Mouse (Mus musculus) heart, embryonic 10.5 days (tissue): ENCODE data around the gene Ctdspl. TPM values are rescaled to one million over a fixed set of nuclear protein-coding genes. Genes with fewer than 3 reads are reported as not detected.
A peak's percentile ranks its signal among the peaks of the same experiment; 100 is the strongest.

Experiments used
- DNase-seq: peaks from one replicate; pipeline ENCODE4 v3.0.0-alpha.2; 2017; ENCODE audit warnings: low spot score
- H3K27ac ChIP-seq: fragments of 300-500 bp; sonication (generic); 2 replicates; pipeline ENCODE4 v1.5.1; 2016; ENCODE audit warnings: mild to moderate bottlenecking
- H3K27me3 ChIP-seq: fragments of 300-500 bp; sonication (generic); 2 replicates; pipeline ENCODE4 v1.6.1; 2016; ENCODE audit warnings: mild to moderate bottlenecking; ENCODE audit not compliant: poor library complexity, insufficient read depth, severe bottlenecking
- H3K36me3 ChIP-seq: fragments of 300-500 bp; sonication (generic); 2 replicates; pipeline ENCODE4 v1.6.1; 2016; ENCODE audit warnings: mild to moderate bottlenecking, moderate library complexity
- H3K4me1 ChIP-seq: fragments of 300-500 bp; sonication (generic); 2 replicates; pipeline ENCODE4 v1.6.1; 2016; ENCODE audit warnings: mild to moderate bottlenecking
- H3K4me3 ChIP-seq: fragments of 300-500 bp; sonication (generic); 2 replicates; pipeline ENCODE4 v1.5.1; 2016; ENCODE audit warnings: mild to moderate bottlenecking, moderate library complexity
- H3K9me3 ChIP-seq: fragments of 300-500 bp; sonication (generic); 2 replicates; pipeline ENCODE4 v1.6.1; 2016; ENCODE audit warnings: mild to moderate bottlenecking, moderate library complexity
- WGBS: fragments of 180-500 bp; shearing (Covaris S2); methylation state at CpG from one replicate; pipeline ENCODE4 v1.1.7; 2016; 5-methylcytosine and 5-hydroxymethylcytosine counted together
- polyA plus RNA-seq: library from polyadenylated mRNA; unstranded; fragments of >200 nt; fragmentation: Nextera tagmentation; extraction: Ambion mirVana; gene quantifications from 2 replicates; pipeline ENCODE4 v1.2.1, GENCODE M21; 2016

Ctdspl gene
- polyA plus RNA-seq, 1 experiment from 2014 or later = 10.2 TPM

GRCm38 (mm10) chr9:119003990-119004702 lies 77.9 kb downstream of the Ctdspl start:
- Histone ChIP-seq H3K4me3 (no peak overlapping the region), H3K9me3 (no peaks in the 10 kb centered on the region), H3K4me1 (peaks cover 63% of the 10 kb centered on the region), H3K27ac (peak overlapping the region; percentile 81), H3K27me3 (no peaks in the 10 kb centered on the region), H3K36me3 (0 out of 2 replicates have a peak, but pooled peaks cover 5% of the 10 kb centered on the region)
- 67% methylated on average over 23 of the region's 23 CpGs for WGBS
- DNase-seq = no peak

- H3K36me3 ChIP-seq = 0 out of 2 replicates have a peak, but pooled peaks cover 5% of the 10 kb centered on the region
- H3K27me3 ChIP-seq = no peaks in the 10 kb centered on the region
- H3K9me3 ChIP-seq = no peaks in the 10 kb centered on the region
- H3K27ac ChIP-seq = peak overlapping the region; percentile 72
- WGBS = 82% methylated on average over 16 of the region's 16 CpGs
- DNase-seq = no peak
- H3K4me3 ChIP-seq = no peak overlapping the region
- H3K4me1 ChIP-seq = peaks cover 66% of the 10 kb centered on the region
Measured at GRCm38 (mm10) chr9:119004703-119005076, 78.4 kb downstream of the Ctdspl start.

- Histone ChIP-seq H3K27ac (no peak overlapping the region), H3K9me3 (no peaks in the 10 kb centered on the region), H3K27me3 (no peaks in the 10 kb centered on the region), H3K36me3 (0 out of 2 replicates have a peak, but pooled peaks cover 5% of the 10 kb centered on the region), H3K4me1 (peaks cover 65% of the 10 kb centered on the region), H3K4me3 (no peak overlapping the region)
- DNase-seq = no peak
- 84% methylated on average over 15 of the region's 15 CpGs for WGBS
Measured at GRCm38 (mm10) chr9:119005303-119006029, 79.2 kb downstream of the Ctdspl start.

GRCm38 (mm10) chr9:119007266-119007665 lies 81.0 kb downstream of the Ctdspl start:
- Histone ChIP-seq H3K4me3 (no peak overlapping the region), H3K36me3 (peaks cover 9% of the 10 kb centered on the region; the same call in 1 of the 2 replicates), H3K4me1 (peaks cover 47% of the 10 kb centered on the region), H3K27ac (no peak overlapping the region), H3K9me3 (no peaks in the 10 kb centered on the region), H3K27me3 (no peaks in the 10 kb centered on the region)
- DNase-seq = no peak
- 88% methylated on average over 10 of the region's 10 CpGs for WGBS

GRCm38 (mm10) chr9:119008871-119009270 lies 82.6 kb downstream of the Ctdspl start:
- DNase-seq = no peak
- Histone ChIP-seq H3K4me1 (peaks cover 31% of the 10 kb centered on the region), H3K9me3 (no peaks in the 10 kb centered on the region), H3K36me3 (peaks cover 19% of the 10 kb centered on the region), H3K27ac (no peak overlapping the region), H3K27me3 (no peaks in the 10 kb centered on the region), H3K4me3 (no peak overlapping the region)
- 54% methylated on average over 7 of the region's 7 CpGs for WGBS

- no peak for DNase-seq
- H3K9me3 ChIP-seq = no peaks in the 10 kb centered on the region
- 81% methylated on average over 13 of the region's 13 CpGs for WGBS
- 0 out of 2 replicates have a peak overlapping the region, but pooled peaks have one; percentile 11 for H3K27ac ChIP-seq
- peaks cover 32% of the 10 kb centered on the region for H3K36me3 ChIP-seq
- no peak overlapping the region for H3K4me3 ChIP-seq
- no peaks in the 10 kb centered on the region for H3K27me3 ChIP-seq
- peaks cover 17% of the 10 kb centered on the region for H3K4me1 ChIP-seq
Measured at GRCm38 (mm10) chr9:119010156-119010710, 84.0 kb downstream of the Ctdspl start.

GRCm38 (mm10) chr9:119016785-119017507 lies 90.7 kb downstream of the Ctdspl start:
- WGBS = 81% methylated on average over 7 of the region's 7 CpGs
- Histone ChIP-seq H3K27ac (no peak overlapping the region), H3K4me1 (0 out of 2 replicates have a peak, but pooled peaks cover 2% of the 10 kb centered on the region), H3K4me3 (no peak overlapping the region), H3K36me3 (peaks cover 45% of the 10 kb centered on the region), H3K9me3 (no peaks in the 10 kb centered on the region), H3K27me3 (no peaks in the 10 kb centered on the region)
- no peak for DNase-seq

- Histone ChIP-seq H3K27me3 (no peaks in the 10 kb centered on the region), H3K4me1 (0 out of 2 replicates have a peak, but pooled peaks cover 2% of the 10 kb centered on the region), H3K27ac (no peak overlapping the region), H3K4me3 (no peak overlapping the region), H3K9me3 (no peaks in the 10 kb centered on the region), H3K36me3 (peaks cover 19% of the 10 kb centered on the region)
- 73% methylated on average over 6 of the region's 7 CpGs for WGBS
- DNase-seq = no peak
Measured at GRCm38 (mm10) chr9:119021731-119022130, 95.5 kb downstream of the Ctdspl start.

GRCm38 (mm10) chr9:119025263-119025662 lies 99.0 kb downstream of the Ctdspl start:
- DNase-seq = no peak
- Histone ChIP-seq H3K4me3 (no peak overlapping the region), H3K4me1 (no peaks in the 10 kb centered on the region), H3K27me3 (no peaks in the 10 kb centered on the region), H3K9me3 (no peaks in the 10 kb centered on the region), H3K36me3 (peaks cover 9% of the 10 kb centered on the region; the same call in 1 of the 2 replicates), H3K27ac (no peak overlapping the region)
- WGBS = 83% methylated on average over 6 of the region's 6 CpGs

- no peak for DNase-seq
- peaks cover 10% of the 10 kb centered on the region; the same call in 1 of the 2 replicates for H3K36me3 ChIP-seq
- 86% methylated on average over 7 of the region's 7 CpGs for whole genome bisulfite sequencing
- H3K4me3 ChIP-seq = no peak overlapping the region
- no peaks in the 10 kb centered on the region for H3K9me3 ChIP-seq
- H3K27me3 ChIP-seq = no peaks in the 10 kb centered on the region
- H3K4me1 ChIP-seq = no peaks in the 10 kb centered on the region
- H3K27ac ChIP-seq = no peak overlapping the region
Measured at GRCm38 (mm10) chr9:119025832-119026331, 99.6 kb downstream of the Ctdspl start.

- H3K36me3 ChIP-seq = peaks cover 21% of the 10 kb centered on the region; the same call in 1 of the 2 replicates
- peaks cover 8% of the 10 kb centered on the region for H3K4me1 ChIP-seq
- no peaks in the 10 kb centered on the region for H3K27me3 ChIP-seq
- no peak overlapping the region for H3K27ac ChIP-seq
- no peaks in the 10 kb centered on the region for H3K9me3 ChIP-seq
- H3K4me3 ChIP-seq = no peak overlapping the region
- WGBS = 88% methylated on average over 7 of the region's 7 CpGs
- no peak for DNase-seq
Measured at GRCm38 (mm10) chr9:119027337-119027736, 101.1 kb downstream of the Ctdspl start.
